Mouse (Mus musculus) granulocyte monocyte progenitor cell, adult 5-6 weeks (primary cell): ENCODE data around the gene Fbxl15. TPM values are rescaled to one million over a fixed set of nuclear protein-coding genes. Genes with fewer than 3 reads are reported as not detected.

Experiments used
- ATAC-seq: replicated peaks from 2 replicates; pipeline ENCODE4 v1.8.0; 2016; ENCODE audit warnings: mild to moderate bottlenecking, moderate TSS enrichment, inconsistent platforms; ENCODE audit not compliant: poor library complexity, severe bottlenecking
- total RNA-seq, 2 experiments: library from RNA; stranded (forward) in 1 of 2; stranded (reverse) in 1 of 2; fragments of 200-712, 200-1000 nt in 1 of 2; fragments of >200 nt in 1 of 2; fragmentation: Nextera tagmentation in 1 of 2; gene quantifications; 2 replicates each; pipeline ENCODE4 v1.2.3; 2014 to 2017

Gene Fbxl15
- total RNA-seq, 2 experiments from 2014 or later: 3.3 TPM; not detected in 1

- no peak for ATAC-seq
Measured at GRCm38 (mm10) chr19:46308303-46308702, 19.7 kb upstream of the Fbxl15 start.

DNA sequence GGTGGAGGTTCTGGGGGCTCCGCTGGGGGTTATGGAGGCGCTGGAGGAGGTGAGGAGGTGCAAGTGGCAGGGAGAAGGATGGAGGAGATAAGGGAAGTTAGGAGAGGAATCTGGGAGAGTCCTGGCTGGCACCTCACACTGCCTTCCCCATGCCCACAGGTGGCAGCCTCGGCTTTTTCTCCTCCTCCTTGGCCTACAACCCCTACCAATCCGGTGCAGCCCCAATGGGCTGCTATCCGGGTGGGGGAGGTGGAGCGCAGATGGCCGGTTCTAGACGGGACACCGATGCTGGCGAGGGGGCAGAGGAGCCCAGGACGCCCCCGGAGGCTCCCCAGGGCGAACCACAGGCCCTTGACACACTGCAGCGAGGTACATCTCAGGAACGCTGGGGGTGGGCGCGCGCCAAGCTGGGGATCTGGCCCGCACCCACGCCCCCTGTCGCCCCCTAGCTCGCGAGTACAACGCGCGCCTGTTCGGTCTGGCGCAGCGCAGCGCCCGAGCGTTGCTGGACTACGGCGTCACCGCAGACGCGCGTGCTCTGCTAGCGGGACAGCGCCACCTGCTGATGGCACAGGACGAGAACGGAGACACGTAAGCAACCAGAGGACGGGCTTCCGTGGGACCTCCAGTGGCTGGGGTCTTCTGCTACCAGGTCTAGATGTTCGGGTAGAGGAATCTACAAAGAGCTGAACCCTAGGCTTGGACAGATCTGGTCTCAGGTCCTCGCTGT is 19.1 kb upstream of the Fbxl15 start:
- ATAC-seq: peak; percentile 33

GRCm38 (mm10) chr19:46309651-46310305 is 18.2 kb upstream of the Fbxl15 start:
- no peak for ATAC-seq

- ATAC-seq: no peak
Measured at GRCm38 (mm10) chr19:46310312-46310865, 17.6 kb upstream of the Fbxl15 start.

DNA sequence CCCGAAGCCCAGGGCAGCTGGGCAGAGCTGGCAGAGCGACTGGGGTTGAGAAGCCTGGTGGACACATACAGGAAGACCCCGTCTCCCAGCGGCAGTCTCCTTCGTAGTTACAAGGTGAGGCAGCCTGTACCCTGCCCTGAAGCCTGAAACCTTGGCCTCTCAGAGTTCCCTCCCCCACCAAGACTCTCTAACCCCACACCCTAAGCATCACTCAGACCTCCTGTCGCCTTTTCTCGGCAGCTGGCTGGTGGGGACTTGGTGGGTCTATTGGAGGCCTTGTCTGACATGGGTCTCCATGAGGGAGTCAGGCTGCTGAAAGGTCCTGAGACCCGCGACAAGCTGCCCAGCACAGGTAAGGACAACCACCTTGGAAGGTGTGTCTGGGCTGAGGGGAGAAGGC is 16.6 kb upstream of the Fbxl15 start:
- no peak for ATAC-seq

DNA sequence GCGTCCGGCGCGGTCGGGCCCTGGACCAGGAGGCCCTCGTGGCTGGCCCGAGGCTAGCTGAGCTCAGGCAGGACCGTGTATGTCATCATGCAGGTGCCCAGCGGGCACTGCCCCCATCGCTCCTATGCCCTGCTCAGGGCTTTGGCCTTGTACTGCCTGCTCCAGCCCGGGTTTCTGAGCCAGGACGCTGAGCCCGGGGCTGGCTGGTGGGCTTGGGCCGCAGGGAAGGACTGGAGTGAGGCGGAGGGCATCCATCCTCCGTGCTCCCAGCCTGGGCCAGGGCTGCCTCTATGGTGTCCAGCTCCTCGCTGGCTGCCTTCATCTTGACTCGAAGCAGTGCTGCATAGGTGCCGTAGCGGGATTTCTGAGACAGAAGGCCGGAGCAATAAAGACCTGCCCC is 15.4 kb upstream of the Fbxl15 start:
- ATAC-seq: no peak

GRCm38 (mm10) chr19:46313116-46313515 is 14.9 kb upstream of the Fbxl15 start:
- no peak for ATAC-seq

DNA sequence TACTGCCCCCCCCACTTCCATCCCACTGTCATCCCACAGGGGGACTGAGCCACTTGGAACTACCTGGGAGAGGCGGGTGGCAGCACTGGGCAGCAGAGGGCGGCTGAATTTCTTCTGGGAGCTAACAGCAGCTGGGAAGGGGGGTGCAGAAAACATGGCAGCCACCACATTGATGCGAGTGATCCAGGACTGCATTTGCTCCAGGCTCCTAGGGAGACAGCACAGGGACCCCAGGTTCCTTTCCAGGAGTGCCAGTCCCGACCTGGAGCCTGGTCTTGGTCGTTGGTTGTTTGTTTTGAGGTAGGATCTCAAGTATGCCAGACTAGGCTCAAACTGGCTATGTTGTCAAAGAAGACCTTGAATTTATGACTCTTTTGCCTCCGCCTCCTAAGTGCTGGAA is 14.4 kb upstream of the Fbxl15 start:
- no peak for ATAC-seq

- ATAC-seq: no peak
Measured at GRCm38 (mm10) chr19:46314151-46314601, 13.8 kb upstream of the Fbxl15 start.

DNA sequence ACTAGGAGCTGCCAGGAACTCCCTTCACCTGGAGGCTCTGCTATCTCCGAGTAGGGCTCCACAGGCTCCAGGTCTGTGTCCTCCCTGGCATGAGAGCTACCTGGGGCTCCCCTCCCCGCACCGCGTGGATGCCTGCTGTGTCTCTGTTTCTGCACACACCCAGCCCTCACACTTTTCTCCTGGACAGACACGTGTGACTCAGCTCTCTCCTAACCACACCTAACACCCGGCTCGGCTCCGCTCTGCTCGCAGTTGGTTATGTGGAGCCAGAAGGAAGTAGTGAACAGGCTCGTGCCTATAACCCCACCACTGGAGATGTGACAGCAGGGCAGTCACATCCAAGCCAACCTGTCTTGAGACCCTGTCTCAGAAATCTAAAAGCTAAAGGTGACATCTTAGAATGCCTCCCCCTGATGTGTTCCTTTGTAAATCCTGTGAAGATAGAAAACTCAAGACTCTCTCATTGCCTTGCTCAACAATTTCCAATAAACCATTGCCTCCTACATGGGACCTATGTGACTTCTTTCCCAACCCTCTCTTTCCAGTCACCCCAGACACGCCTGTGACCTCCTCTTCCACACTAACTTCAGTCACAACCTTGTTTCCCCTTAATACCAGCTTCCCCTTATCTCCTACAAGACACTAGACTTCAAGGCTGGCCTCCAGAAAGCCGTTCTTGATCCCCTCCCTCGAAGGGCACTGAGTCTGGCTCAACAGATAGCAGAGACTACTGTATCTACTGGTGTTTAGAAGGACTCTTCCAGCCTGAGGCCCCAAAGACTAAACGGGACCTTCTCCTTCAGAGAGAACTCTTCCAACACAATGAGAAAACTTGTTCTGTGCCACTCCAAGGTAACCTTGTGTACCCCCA is 12.9 kb upstream of the Fbxl15 start:
- peak; percentile 21; the same call in 1 of the 2 replicates for ATAC-seq

- ATAC-seq: no peak
Measured at GRCm38 (mm10) chr19:46315752-46316610, 12.0 kb upstream of the Fbxl15 start.

- no peak for ATAC-seq
Measured at GRCm38 (mm10) chr19:46316846-46317545, 11.0 kb upstream of the Fbxl15 start.

GRCm38 (mm10) chr19:46317546-46317885 is 10.5 kb upstream of the Fbxl15 start:
- ATAC-seq: no peak

DNA sequence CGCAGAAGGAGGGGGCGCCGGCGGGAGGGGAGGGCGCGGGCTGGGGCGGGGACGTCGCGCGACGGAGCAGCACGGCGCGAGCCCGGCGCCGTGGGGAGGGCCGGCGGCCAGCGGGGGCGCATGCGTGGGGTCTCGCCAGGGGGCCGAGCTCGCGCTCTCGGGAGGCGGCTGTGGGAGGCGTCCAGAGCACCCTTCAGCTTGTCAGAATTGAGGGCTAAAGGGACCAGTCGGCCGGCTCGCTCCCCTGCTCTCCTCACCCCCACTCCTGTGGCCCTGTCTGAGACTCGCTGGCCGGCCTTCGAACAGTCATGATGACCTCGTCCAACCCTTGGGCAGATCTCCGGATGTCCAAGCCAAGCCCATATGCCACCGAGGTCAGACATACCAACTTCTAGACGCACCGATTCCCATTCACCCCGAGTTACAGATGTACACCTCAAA is 9.9 kb upstream of the Fbxl15 start:
- ATAC-seq: no peak

DNA sequence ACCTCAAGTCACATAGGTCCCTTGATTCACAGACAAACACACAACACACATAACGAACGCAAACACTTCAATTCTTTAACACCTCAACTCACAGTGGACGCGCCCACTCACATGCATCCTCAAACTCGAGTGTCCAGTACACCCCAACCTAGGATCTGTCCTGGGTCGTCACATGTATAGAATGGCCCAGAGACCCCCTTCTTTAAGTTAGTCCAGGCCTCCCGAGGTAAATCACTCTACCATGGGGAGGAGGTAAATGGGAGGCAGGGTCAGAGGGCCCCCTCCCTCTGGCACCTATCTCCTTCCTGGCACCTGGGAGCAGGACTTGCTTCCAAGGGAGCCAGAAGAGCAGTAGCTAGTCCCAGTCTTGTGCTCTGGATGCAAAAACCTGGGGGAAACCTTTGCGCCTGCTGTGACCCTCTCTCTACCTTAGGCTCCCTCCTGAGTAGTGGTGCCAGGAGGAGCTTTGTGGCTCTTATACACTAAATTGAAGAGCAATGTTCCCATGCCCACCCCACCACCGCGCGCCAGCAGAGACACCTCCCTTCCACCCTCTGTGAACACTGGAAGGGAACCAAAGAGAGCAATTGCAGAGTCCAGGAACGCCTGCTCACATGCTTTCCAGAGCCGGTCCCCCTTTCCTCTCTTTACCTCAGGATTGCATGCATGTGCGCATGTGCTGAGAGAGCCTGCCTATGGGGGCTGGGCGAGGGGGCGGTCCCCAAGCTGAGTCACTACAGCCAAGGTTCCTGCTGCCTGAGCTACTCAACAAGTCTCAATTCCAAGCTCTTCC is 9.2 kb upstream of the Fbxl15 start:
- ATAC-seq: 0 out of 2 replicates have a peak, but pooled peaks have one; percentile 32

GRCm38 (mm10) chr19:46320076-46320785 is 7.8 kb upstream of the Fbxl15 start:
- ATAC-seq: no peak

- no peak for ATAC-seq
Measured at GRCm38 (mm10) chr19:46321101-46321943, 6.7 kb upstream of the Fbxl15 start.
